Mouse (Mus musculus) gastrocnemius, postnatal 36 days (tissue): ENCODE measurements around the gene Rpl3. TPM values are rescaled to one million over a fixed set of nuclear protein-coding genes. Genes with fewer than 3 reads are reported as not detected.
A peak's percentile ranks its signal among the peaks of the same experiment; 100 is the strongest.

ENCODE experiments used
- DNase-seq, 2 experiments: peaks; one replicate each; pipeline ENCODE4 v3.0.0; 2022
- intact Hi-C: fragments of 180-260 bp; cut with DNase I; formaldehyde crosslinking; loops from one replicate; pipeline ENCODE4 v1.15.1; 2025
- total RNA-seq, 2 experiments: library from RNA; stranded (reverse); gene quantifications; 2 replicates each; pipeline ENCODE4 v1.2.3; 2021

Rpl3 gene
- total RNA-seq, 2 experiments from 2014 or later: 43.5 to 51.8 TPM

GRCm38 (mm10) chr15:80092599-80092998 lies 931 bp upstream of the Rpl3 start:
- intact Hi-C loops: loop anchor here (10.0 kb wide), 1 partner anchor 602 kb away; no protein-coding TSS in a partner anchor
- no peak for DNase-seq

- intact Hi-C loops: loop anchor here (10.0 kb wide), 1 partner anchor 603 kb away; no protein-coding TSS in a partner anchor
- no peak for DNase-seq
Observed at GRCm38 (mm10) chr15:80092041-80092441, 373 bp upstream of the Rpl3 start.

GRCm38 (mm10) chr15:80090741-80091120 lies 937 bp downstream of the Rpl3 start:
- no peak for DNase-seq
- intact Hi-C loops: loop anchor here (10.0 kb wide), 1 partner anchor 604 kb away; no protein-coding TSS in a partner anchor

- intact Hi-C loops: loop anchor here (10.0 kb wide), 1 partner anchor 605 kb away; no protein-coding TSS in a partner anchor
- DNase-seq: no peak
Observed at GRCm38 (mm10) chr15:80090155-80090554, 1.5 kb downstream of the Rpl3 start.

GRCm38 (mm10) chr15:80088637-80089036 lies 3.0 kb downstream of the Rpl3 start:
- peak; percentile 80 to 88 for DNase-seq
- intact Hi-C loops: no loop called here

- DNase-seq: no peak
- intact Hi-C loops: no loop called here
Observed at GRCm38 (mm10) chr15:80087406-80088012, 4.2 kb downstream of the Rpl3 start.

GRCm38 (mm10) chr15:80083740-80084139 lies 7.9 kb downstream of the Rpl3 start:
- intact Hi-C loops: no loop called here
- DNase-seq: no peak

- peak; percentile 98 for DNase-seq
- intact Hi-C loops: no loop called here
Observed at GRCm38 (mm10) chr15:80083276-80083731, 8.4 kb downstream of the Rpl3 start.

- DNase-seq: no peak
- intact Hi-C loops: no loop called here
Observed at GRCm38 (mm10) chr15:80082661-80083275, 8.9 kb downstream of the Rpl3 start.

GRCm38 (mm10) chr15:80081801-80082546 lies 9.7 kb downstream of the Rpl3 start:
- intact Hi-C loops: no loop called here

GRCm38 (mm10) chr15:80080711-80081615 lies 10.7 kb downstream of the Rpl3 start:
- intact Hi-C loops: no loop called here
- no peak for DNase-seq

More at GRCm38 (mm10) chr15:80081801-80082546, 9.7 kb downstream of the Rpl3 start:
- no peak for DNase-seq

- DNase-seq: no peak
- intact Hi-C loops: no loop called here
Observed at GRCm38 (mm10) chr15:80079954-80080353, 11.7 kb downstream of the Rpl3 start.

- intact Hi-C loops: no loop called here
- DNase-seq: no peak
Observed at GRCm38 (mm10) chr15:80079129-80079668, 12.5 kb downstream of the Rpl3 start.

GRCm38 (mm10) chr15:80078058-80078814 lies 13.4 kb downstream of the Rpl3 start:
- DNase-seq: no peak
- intact Hi-C loops: no loop called here

- DNase-seq: peak; percentile 65 to 71
- intact Hi-C loops: loop anchor here (2.0 kb wide), 1 partner anchor 130 kb away; no protein-coding TSS in a partner anchor
Observed at GRCm38 (mm10) chr15:80076338-80077136, 15.1 kb downstream of the Rpl3 start.

- DNase-seq: no peak
- intact Hi-C loops: loop anchor here (2.0 kb wide), 1 partner anchor 129 kb away; no protein-coding TSS in a partner anchor
Observed at GRCm38 (mm10) chr15:80075733-80076337, 15.8 kb downstream of the Rpl3 start.

GRCm38 (mm10) chr15:80075374-80075694 lies 16.3 kb downstream of the Rpl3 start:
- DNase-seq: no peak
- intact Hi-C loops: no loop called here
